Mouse (Mus musculus) urinary bladder, adult 2 months (tissue): ENCODE results near the gene Mlh1. TPM values are rescaled to one million over a fixed set of nuclear protein-coding genes. Genes with fewer than 3 reads are reported as not detected.

ENCODE experiments used
- DNase-seq: peaks from one replicate; pipeline ENCODE4 v3.0.0; 2022; ENCODE audit warnings: low spot score
- polyA plus RNA-seq: library from polyadenylated mRNA; depleted of rRNA; stranded (reverse); fragments of >200 nt; gene quantifications from 2 replicates; pipeline ENCODE4 v1.2.3, GENCODE M21; 2012

Mlh1 gene
- polyA plus RNA-seq, 1 experiment = 35.8 TPM

GRCm38 (mm10) chr9:111285676-111286075 lies 14.1 kb upstream of the Mlh1 start:
- DNase-seq = no peak

GRCm38 (mm10) chr9:111285061-111285460 lies 13.5 kb upstream of the Mlh1 start:
- no peak for DNase-seq

GRCm38 (mm10) chr9:111275156-111275555 lies 3.6 kb upstream of the Mlh1 start:
- no peak for DNase-seq

GRCm38 (mm10) chr9:111273958-111274357 lies 2.4 kb upstream of the Mlh1 start:
- DNase-seq = no peak

- DNase-seq = no peak
These were observed 1.6 kb upstream of the Mlh1 start for GRCm38 (mm10) chr9:111272996-111273785.

- DNase-seq = no peak
These were observed 765 bp upstream of the Mlh1 start for GRCm38 (mm10) chr9:111272356-111272755.

- DNase-seq = no peak
These were observed 546 bp downstream of the Mlh1 start for GRCm38 (mm10) chr9:111271056-111271433.

GRCm38 (mm10) chr9:111270606-111271005 lies 985 bp downstream of the Mlh1 start:
- DNase-seq = no peak

GRCm38 (mm10) chr9:111267998-111268397 lies 3.6 kb downstream of the Mlh1 start:
- no peak for DNase-seq

GRCm38 (mm10) chr9:111261356-111261755 lies 10.2 kb downstream of the Mlh1 start:
- no peak for DNase-seq

GRCm38 (mm10) chr9:111260360-111260985 lies 11.1 kb downstream of the Mlh1 start:
- DNase-seq = no peak

GRCm38 (mm10) chr9:111252161-111252869 lies 19.3 kb downstream of the Mlh1 start:
- DNase-seq = no peak

- no peak for DNase-seq
These were observed 23.8 kb downstream of the Mlh1 start for GRCm38 (mm10) chr9:111247682-111248246.

GRCm38 (mm10) chr9:111245546-111245945 lies 26.0 kb downstream of the Mlh1 start:
- DNase-seq = no peak

GRCm38 (mm10) chr9:111243384-111243783 lies 28.2 kb downstream of the Mlh1 start:
- no peak for DNase-seq

- no peak for DNase-seq
These were observed 31.8 kb downstream of the Mlh1 start for GRCm38 (mm10) chr9:111239821-111240220.

GRCm38 (mm10) chr9:111237726-111238125 lies 33.9 kb downstream of the Mlh1 start:
- DNase-seq = no peak

GRCm38 (mm10) chr9:111234701-111235100 lies 36.9 kb downstream of the Mlh1 start:
- no peak for DNase-seq

GRCm38 (mm10) chr9:111228446-111228845 lies 43.1 kb downstream of the Mlh1 start:
- DNase-seq = no peak

- DNase-seq = no peak
These were observed 48.2 kb downstream of the Mlh1 start for GRCm38 (mm10) chr9:111223406-111223805.

GRCm38 (mm10) chr9:111221580-111221979 lies 50.0 kb downstream of the Mlh1 start:
- no peak for DNase-seq

GRCm38 (mm10) chr9:111220551-111221080 lies 51.0 kb downstream of the Mlh1 start:
- DNase-seq = no peak
